Mouse (Mus musculus) cortical plate, adult 2 months (tissue): ENCODE results near the gene Slc37a2.

Experiments used
- CTCF ChIP-seq: fragments of 200-500 bp; IDR thresholded peaks from 2 replicates; pipeline ENCODE4 v1.5.1; 2011; ENCODE audit warnings: mild to moderate bottlenecking, control low read depth, low read length; ENCODE audit not compliant: insufficient read depth; ENCODE audit errors: extremely low read depth
- POLR2A ChIP-seq: fragments of 200-500 bp; IDR thresholded peaks from 2 replicates; pipeline ENCODE4 v1.6.1; 2011; ENCODE audit warnings: mild to moderate bottlenecking, low read length, control low read depth; ENCODE audit not compliant: insufficient read depth; ENCODE audit errors: extremely low read depth

- TF ChIP-seq CTCF (no peak), POLR2A (no peak)
Measured at GRCm38 (mm10) chr9:37248381-37248906, 7.1 kb downstream of the Slc37a2 start.
